Mouse (Mus musculus) forebrain, postnatal 0 days (tissue): ENCODE measurements around the gene Acoxl. TPM values are rescaled to one million over a fixed set of nuclear protein-coding genes. Genes with fewer than 3 reads are reported as not detected.

ENCODE experiments used
- ATAC-seq: fragments of 200-750 bp; cut with Nextera tagmentation; 2 replicates; pipeline ENCODE4 v1.8.0; 2017; ENCODE audit warnings: mild to moderate bottlenecking, moderate library complexity
- DNase-seq: peaks from one replicate; pipeline ENCODE4 v3.0.0-alpha.2; 2015
- H3K27ac ChIP-seq: fragments of 300-500 bp; sonication (generic); 2 replicates; pipeline ENCODE4 v1.5.1; 2014; ENCODE audit warnings: low read depth, mild to moderate bottlenecking, antibody characterized with exemption, low read length, moderate library complexity, mixed read lengths
- H3K27me3 ChIP-seq: fragments of 300-500 bp; sonication (generic); 2 replicates; pipeline ENCODE4 v1.6.1; 2014; ENCODE audit warnings: mild to moderate bottlenecking, low read length, mixed read lengths; ENCODE audit not compliant: insufficient read depth
- H3K36me3 ChIP-seq: fragments of 300-500 bp; sonication (generic); 2 replicates; pipeline ENCODE4 v1.6.1; 2014; ENCODE audit warnings: mild to moderate bottlenecking, moderate library complexity; ENCODE audit not compliant: insufficient read depth
- H3K4me1 ChIP-seq: fragments of 300-500 bp; sonication (generic); 2 replicates; pipeline ENCODE4 v1.6.1; 2014; ENCODE audit warnings: antibody characterized with exemption; ENCODE audit not compliant: insufficient read depth
- H3K4me2 ChIP-seq: fragments of 300-500 bp; sonication (generic); 2 replicates; pipeline ENCODE4 v1.6.1; 2014; ENCODE audit warnings: low read depth, mild to moderate bottlenecking, moderate library complexity
- H3K4me3 ChIP-seq: fragments of 300-500 bp; sonication (generic); 2 replicates; pipeline ENCODE4 v1.5.1; 2014; ENCODE audit warnings: low read depth, low read length, mixed read lengths
- H3K9ac ChIP-seq: fragments of 300-500 bp; sonication (generic); 2 replicates; pipeline ENCODE4 v1.6.1; 2014; ENCODE audit warnings: mild to moderate bottlenecking
- H3K9me3 ChIP-seq: fragments of 300-500 bp; sonication (generic); 2 replicates; pipeline ENCODE4 v1.6.1; 2016; ENCODE audit warnings: low read length
- CTCF ChIP-seq: sonication (generic); IDR thresholded peaks from 2 replicates; pipeline ENCODE4 v1.5.1; 2016; ENCODE audit warnings: antibody characterized with exemption, control low read depth, low read depth
- WGBS: fragments of 180-500 bp; shearing (Covaris S2); extraction: QIAGEN DNeasy Blood & Tissue Kit; methylation state at CpG from one replicate; pipeline ENCODE4 v1.1.7; 2014; 5-methylcytosine and 5-hydroxymethylcytosine counted together
- polyA plus RNA-seq: library from polyadenylated mRNA; unstranded; fragments of >200 nt; fragmentation: Nextera tagmentation; extraction: Ambion mirVana; gene quantifications from 2 replicates; pipeline ENCODE4 v1.2.1, GENCODE M21; 2015
- total RNA-seq: library from RNA; depleted of rRNA; stranded (reverse); fragments of >200 nt; gene quantifications from 2 replicates; pipeline ENCODE4 v1.2.3, GENCODE M21; 2014

Gene Acoxl
- total and polyA plus RNA-seq, 2 experiments from 2014 or later, result 0.10 TPM; not detected in 1

DNA sequence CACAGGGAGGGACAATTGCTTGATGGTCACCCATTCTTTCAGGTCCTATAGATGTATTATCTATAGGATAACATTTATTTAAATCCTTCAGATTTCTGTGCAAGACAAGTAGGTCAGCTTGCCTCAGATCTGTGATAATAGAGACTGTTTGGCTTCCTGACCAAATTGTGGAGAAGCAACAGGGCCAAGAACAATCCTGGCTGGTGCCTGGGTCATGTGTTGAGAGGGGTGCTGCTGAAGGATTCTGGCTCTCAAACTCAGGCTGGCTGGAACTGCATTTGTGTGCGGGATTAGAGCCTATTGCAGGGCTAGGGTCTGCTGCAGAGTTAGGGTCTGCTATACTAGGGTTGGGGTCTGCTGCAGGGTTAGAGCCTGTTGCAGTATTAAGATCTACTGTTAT, 153.0 kb downstream of the Acoxl start:
- H3K4me3 ChIP-seq, result no peak overlapping the region
- WGBS, result 84% methylated on average over 1 of the region's 1 CpGs
- H3K27ac ChIP-seq, result no peak overlapping the region
- H3K9me3 ChIP-seq, result no peaks in the 10 kb centered on the region
- H3K36me3 ChIP-seq, result no peaks in the 10 kb centered on the region
- no peaks in the 10 kb centered on the region for H3K27me3 ChIP-seq
- no peak for TF ChIP-seq CTCF
- H3K4me1 ChIP-seq, result no peaks in the 10 kb centered on the region
- ATAC-seq (no peak), DNase-seq (no peak)
- H3K9ac ChIP-seq, result no peak overlapping the region
- H3K4me2 ChIP-seq, result no peak overlapping the region

DNA sequence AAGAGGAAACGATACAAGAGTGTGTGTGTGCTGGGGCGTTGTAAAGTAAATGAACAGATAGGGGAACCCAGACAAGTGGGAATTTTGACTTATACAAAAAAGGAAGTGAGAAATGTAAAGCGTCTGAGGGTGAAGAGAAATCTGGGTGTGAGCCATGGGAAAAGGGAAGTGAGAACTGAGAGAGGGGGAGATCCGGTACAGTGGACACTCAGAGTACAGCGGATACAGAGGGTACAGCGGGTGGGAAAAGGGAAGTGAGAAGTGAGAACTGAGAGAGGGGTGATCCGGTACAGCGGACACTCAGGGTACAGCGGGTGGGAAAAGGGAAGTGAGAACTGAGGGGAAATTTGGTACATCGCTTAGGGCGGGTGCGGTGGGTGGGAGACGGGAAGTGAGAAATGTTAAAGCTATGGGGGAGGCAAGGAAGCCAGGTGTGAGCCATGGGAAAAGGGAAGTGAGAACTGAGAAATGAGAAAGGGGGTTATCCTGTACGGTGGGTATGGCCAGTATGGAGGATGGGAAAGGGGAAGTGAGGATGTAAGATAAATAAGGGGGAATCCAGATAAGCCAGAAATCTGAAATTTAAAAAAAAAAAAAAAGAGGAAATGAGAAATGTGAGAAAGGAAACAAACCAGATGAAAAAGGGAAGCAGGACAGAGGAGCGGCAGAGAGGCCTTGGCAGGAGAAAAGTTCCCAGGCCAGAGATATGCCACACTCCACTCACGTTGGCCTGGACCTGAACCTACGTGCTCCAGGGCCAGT, 170.2 kb downstream of the Acoxl start:
- no peak overlapping the region for H3K4me2 ChIP-seq
- no peaks in the 10 kb centered on the region for H3K4me1 ChIP-seq
- ATAC-seq, result no peak
- no peaks in the 10 kb centered on the region for H3K9me3 ChIP-seq
- H3K36me3 ChIP-seq, result no peaks in the 10 kb centered on the region
- DNase-seq, result no peak
- H3K27ac ChIP-seq, result no peak overlapping the region
- WGBS, result 89% methylated on average over 17 of the region's 17 CpGs
- TF ChIP-seq CTCF, result no peak
- no peak overlapping the region for H3K9ac ChIP-seq
- no peak overlapping the region for H3K4me3 ChIP-seq
- H3K27me3 ChIP-seq, result no peaks in the 10 kb centered on the region

DNA sequence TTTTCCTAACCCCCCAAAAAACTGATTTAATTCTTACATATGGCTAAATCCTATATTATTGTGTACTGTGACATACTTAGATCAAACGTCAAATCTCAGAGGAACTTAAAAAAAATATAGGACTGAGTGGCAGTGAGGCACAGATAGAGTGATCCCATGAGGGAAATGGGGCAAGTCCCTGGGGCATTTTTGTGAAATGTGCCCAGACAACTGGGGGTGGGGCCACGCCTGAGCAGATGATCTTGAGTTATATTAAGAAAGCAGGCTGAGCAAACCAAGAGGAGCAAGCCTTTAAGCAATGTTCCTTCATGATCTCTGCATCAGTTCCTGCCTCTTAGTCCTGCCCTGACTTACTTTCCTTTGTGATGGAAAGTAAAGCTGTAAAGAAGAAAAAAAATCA, 175.9 kb downstream of the Acoxl start:
- 72% methylated on average over 2 of the region's 2 CpGs for WGBS
- Histone ChIP-seq H3K9ac (no peak overlapping the region), H3K27me3 (no peaks in the 10 kb centered on the region), H3K4me2 (no peak overlapping the region), H3K4me1 (no peaks in the 10 kb centered on the region), H3K9me3 (no peaks in the 10 kb centered on the region), H3K36me3 (no peaks in the 10 kb centered on the region), H3K4me3 (no peak overlapping the region), H3K27ac (no peak overlapping the region)
- TF ChIP-seq CTCF, result no peak
- DNase-seq (no peak), ATAC-seq (no peak)

DNA sequence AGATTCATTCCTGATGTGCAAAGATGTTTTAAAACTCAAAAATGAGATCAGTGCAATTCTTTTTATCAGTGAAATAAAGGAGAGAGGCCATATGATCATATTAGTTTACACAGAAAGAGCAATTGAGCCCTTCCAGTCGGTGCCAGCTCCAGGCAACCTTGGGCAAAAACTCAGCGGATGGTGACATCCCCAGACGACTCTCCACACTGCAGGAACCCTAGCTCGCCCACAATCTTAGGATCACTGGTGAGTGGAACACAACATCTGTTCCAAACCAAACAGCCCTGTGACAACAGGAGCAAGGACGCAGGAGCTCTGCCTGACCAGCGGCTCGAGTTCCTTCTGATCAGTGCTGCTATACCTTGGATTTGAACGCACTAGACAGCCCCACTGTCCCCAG, 176.9 kb downstream of the Acoxl start:
- no peak overlapping the region for H3K4me2 ChIP-seq
- no peaks in the 10 kb centered on the region for H3K27me3 ChIP-seq
- H3K9ac ChIP-seq, result no peak overlapping the region
- no peak overlapping the region for H3K4me3 ChIP-seq
- 83% methylated on average over 8 of the region's 8 CpGs for WGBS
- ATAC-seq (no peak), DNase-seq (no peak)
- no peaks in the 10 kb centered on the region for H3K36me3 ChIP-seq
- TF ChIP-seq CTCF, result no peak
- no peaks in the 10 kb centered on the region for H3K4me1 ChIP-seq
- no peaks in the 10 kb centered on the region for H3K9me3 ChIP-seq
- H3K27ac ChIP-seq, result no peak overlapping the region

GRCm38 (mm10) chr2:128020039-128020907, 181.6 kb downstream of the Acoxl start:
- H3K9ac ChIP-seq, result no peak overlapping the region
- no peak for ATAC-seq
- no peaks in the 10 kb centered on the region for H3K4me1 ChIP-seq
- H3K4me2 ChIP-seq, result no peak overlapping the region
- no peaks in the 10 kb centered on the region for H3K36me3 ChIP-seq
- no peak overlapping the region for H3K27ac ChIP-seq
- TF ChIP-seq CTCF, result no peak
- WGBS, result 25% methylated on average over 7 of the region's 7 CpGs
- H3K27me3 ChIP-seq, result no peaks in the 10 kb centered on the region
- H3K9me3 ChIP-seq, result no peaks in the 10 kb centered on the region
- no peak for DNase-seq
- no peak overlapping the region for H3K4me3 ChIP-seq

- no peaks in the 10 kb centered on the region for H3K36me3 ChIP-seq
- H3K9me3 ChIP-seq, result no peaks in the 10 kb centered on the region
- no peak overlapping the region for H3K4me2 ChIP-seq
- TF ChIP-seq CTCF, result no peak
- H3K9ac ChIP-seq, result no peak overlapping the region
- H3K4me1 ChIP-seq, result no peaks in the 10 kb centered on the region
- H3K27me3 ChIP-seq, result no peaks in the 10 kb centered on the region
- no peak overlapping the region for H3K27ac ChIP-seq
- no peak overlapping the region for H3K4me3 ChIP-seq
- no peak for ATAC-seq
- DNase-seq, result no peak
These were observed 182.2 kb downstream of the Acoxl start for GRCm38 (mm10) chr2:128020908-128021193.

DNA sequence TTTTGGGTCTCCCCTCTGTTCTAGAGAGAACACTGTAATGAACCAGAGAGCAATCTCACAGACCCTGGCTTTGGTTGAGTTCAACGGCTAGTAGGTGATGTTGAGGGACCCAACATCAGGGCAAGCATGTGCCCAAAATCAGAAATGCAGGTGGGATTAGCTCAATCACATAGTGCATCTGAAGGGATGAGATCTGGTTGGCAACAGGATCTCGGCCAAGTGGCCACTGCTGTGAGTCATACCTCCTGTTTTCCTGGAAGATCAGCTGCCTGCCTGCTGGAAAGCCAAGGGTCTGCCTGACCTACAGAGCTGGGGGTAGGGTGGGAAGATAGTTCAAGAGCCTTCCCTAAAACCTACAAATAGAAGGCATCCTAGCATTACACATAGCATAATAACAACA, 185.2 kb downstream of the Acoxl start:
- Histone ChIP-seq H3K36me3 (no peaks in the 10 kb centered on the region), H3K9me3 (no peaks in the 10 kb centered on the region), H3K27me3 (no peaks in the 10 kb centered on the region), H3K4me1 (no peaks in the 10 kb centered on the region), H3K4me2 (no peak overlapping the region), H3K4me3 (no peak overlapping the region), H3K9ac (no peak overlapping the region), H3K27ac (no peak overlapping the region)
- TF ChIP-seq CTCF, result no peak
- DNase-seq (no peak), ATAC-seq (no peak)
- WGBS, result 91% methylated on average over 2 of the region's 2 CpGs
